Mouse (Mus musculus): ENCODE results near the gene Copz1.

- TF ChIP-seq CTCF (conservative IDR thresholded peaks at IDR 0.05 in 1 of 2, IDR thresholded peaks at IDR 0.05 in 1 of 2; ENCODE audit: low read depth in 2 of 2, low read length in 2 of 2) (peak; percentile 62 to 66; a peak in 3 of 4 replicates), TCF12 (IDR thresholded peaks at IDR 0.05; ENCODE audit: low read depth, low read length) (no peak), MEF2A (IDR thresholded peaks at IDR 0.05; ENCODE audit: borderline replicate concordance, low read depth, low read length) (no peak), GABPA (IDR thresholded peaks at IDR 0.05; ENCODE audit: insufficient replicate concordance, low read depth, low read length) (no peak), ZKSCAN1 (IDR thresholded peaks at IDR 0.05; ENCODE audit: borderline replicate concordance, low read depth, low read length) (no peak), SIN3A (IDR thresholded peaks at IDR 0.05; ENCODE audit: low read length) (no peak), ELF1 (IDR thresholded peaks at IDR 0.05; ENCODE audit: low read depth, low read length) (no peak), POLR2AphosphoS2 (IDR thresholded peaks at IDR 0.05; ENCODE audit: low read depth, low read length) (no peak), RAD21 (IDR thresholded peaks at IDR 0.05; ENCODE audit: low read depth, low read length) (peak; percentile 1), POLR2A (IDR thresholded peaks at IDR 0.05; ENCODE audit: low read depth, low read length) (no peak), MAX (IDR thresholded peaks at IDR 0.05; ENCODE audit: low read length) (no peak), NRF1 (IDR thresholded peaks at IDR 0.05; ENCODE audit: low read depth, low read length) (no peak)
Measured at GRCm38 (mm10) chr15:103321076-103321475, 48.6 kb downstream of the Copz1 start.
